In the genomic region with DNA sequence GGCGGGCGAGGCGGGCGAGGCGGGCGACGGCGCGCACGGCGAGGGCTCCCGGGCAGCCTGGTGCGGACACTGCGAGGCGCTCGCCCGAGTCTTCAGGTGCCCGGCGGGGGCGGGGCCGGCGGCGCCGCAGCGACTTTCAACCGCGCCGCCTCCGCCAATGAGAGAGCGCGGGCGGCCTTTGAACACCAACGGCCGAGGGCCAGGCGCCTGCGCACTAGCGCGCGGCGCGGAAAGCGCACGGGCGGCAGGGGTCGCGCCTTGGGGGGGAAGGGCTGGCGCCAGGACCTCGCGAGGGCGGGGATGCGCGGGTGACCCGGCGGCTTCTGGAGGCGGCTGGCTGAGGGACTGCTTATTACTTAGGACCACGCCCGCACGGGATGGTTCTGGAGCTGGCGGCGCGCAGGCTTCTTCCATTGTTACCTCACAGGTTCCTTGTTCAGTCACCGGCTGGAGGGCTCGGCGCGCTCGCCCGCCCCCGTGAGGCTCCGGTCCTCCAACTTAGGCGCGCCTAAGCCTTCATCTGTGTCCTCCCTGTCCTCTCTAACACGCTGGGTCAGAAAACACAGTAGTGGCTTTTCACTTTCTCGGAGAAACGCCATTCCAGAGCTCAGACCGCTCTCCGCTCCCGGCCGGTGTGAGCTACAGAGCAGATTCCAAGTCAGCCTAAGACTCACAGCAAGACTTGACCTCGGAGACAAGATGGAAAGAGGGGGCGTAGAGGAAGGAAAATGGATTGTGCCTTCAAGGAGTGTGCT, we compare ENCODE assay signal across 8 mouse cellular contexts. TPM values are rescaled to one million over a fixed set of nuclear protein-coding genes. Genes with fewer than 3 reads are reported as not detected.
DNase-seq lines count a peak whose midpoint lies in the region.

A gene (minus strand): TSS at position 111 of the 755 bp plus-strand sequence.

- H3K4me1 ChIP-seq in megakaryocyte, embryonic 14.5 days: peaks cover 47% of the 10 kb centered on the region

- H3K36me3 ChIP-seq in megakaryocyte, embryonic 14.5 days (replicated peaks; ENCODE audit: low read length): peaks cover 14% of the 10 kb centered on the region

- peaks cover 36% of the 10 kb centered on the region for H3K27me3 ChIP-seq in megakaryocyte, embryonic 14.5 days (replicated peaks)

- no peaks in the 10 kb centered on the region for H3K9me3 ChIP-seq in megakaryocyte, embryonic 14.5 days

- peak within 1 kb of the TSS; percentile 92 for H3K4me3 ChIP-seq in megakaryocyte, embryonic 14.5 days (replicated peaks)

- DNase-seq in adrenal gland, adult (ENCODE audit: inconsistent age in 2 of 2, low spot score in 1 of 2): peak; percentile 93 to 97
- peak; percentile 92 for DNase-seq in embryo, embryonic 10 days (ENCODE audit: low spot score)
- DNase-seq in gastrocnemius, postnatal 10 days: peak; percentile 86
- peak; percentile 94 for DNase-seq in induced T-regulatory cell, adult 2 months (ENCODE audit: low read depth)
- DNase-seq in left cerebral cortex, adult 9 months (ENCODE audit: low spot score in 2 of 2): peak; percentile 60 to 82
- DNase-seq in right cerebral cortex, adult 2 months (ENCODE audit: low spot score in 2 of 2): peak; percentile 80 to 91
- DNase-seq in urinary bladder, postnatal 10 days (ENCODE audit: low spot score): peak; percentile 60

RNA-seq across cellular contexts. Expression of the gene that starts here (rescaled TPM):
- total RNA-seq in gastrocnemius, postnatal 10 days (2021): 10 to 100 TPM in 1 of 2 experiments, 1 to 10 TPM in 1; 7.8 to 12.1 TPM
- polyA plus RNA-seq in megakaryocyte, embryonic 14.5 days (2012; ENCODE audit: insufficient read depth, low replicate concordance): 0.35 TPM in 1 of 2 replicates, not detected in the other

Comparison
In these comparisons a context has a peak if more than half of its experiments do, and no peak if none do; other contexts are left out.
1. Peak in every context shown above with its lines: DNase-seq and H3K4me3 ChIP-seq.